Mouse (Mus musculus): Measurements from ENCODE around the gene Rps6kl1. TPM values are rescaled to one million over a fixed set of nuclear protein-coding genes. Genes with fewer than 3 reads are reported as not detected.

Gene Rps6kl1
- polyA plus RNA-seq (2015; fragmentation: Nextera tagmentation; extraction: Ambion mirVana): 0.94 and 1.6 TPM in 2 replicates

GRCm38 (mm10) chr12:85151002-85151774 lies at the start of gene Rps6kl1:
Gene Rps6kl1 (minus strand): TSS chr12:85151264.
- Histone ChIP-seq H3K27me3 (ENCODE audit: control insufficient read depth, insufficient read depth, low read depth, low read length) (peaks cover 5% of the 10 kb centered on the region; the same call in 1 of the 2 replicates), H3K4me1 (replicated peaks; ENCODE audit: control insufficient read depth, insufficient read depth, low read length) (peaks cover 23% of the 10 kb centered on the region), H3K4me2 (ENCODE audit: low read depth, low read length) (peak within 1 kb of the TSS; percentile 50), H3K4me3 (ENCODE audit: low read length) (peak within 1 kb of the TSS; percentile 24), H3K9me3 (ENCODE audit: control insufficient read depth, low read length) (no peaks in the 10 kb centered on the region), H3K36me3 (ENCODE audit: control insufficient read depth, insufficient read depth, low read length) (no peaks in the 10 kb centered on the region), H3K27ac (ENCODE audit: low read length) (no peak within 1 kb of the TSS), H3K9ac (ENCODE audit: low read length) (peak within 1 kb of the TSS; percentile 2)
- peak; percentile 73 for ATAC-seq (ENCODE audit: low read depth)
- 15% methylated on average over 27 of the region's 28 CpGs for WGBS

GRCm38 (mm10) chr12:85199954-85200353 lies 48.9 kb upstream of the Rps6kl1 start:
- 79% methylated on average over 1 of the region's 1 CpGs for WGBS
- H3K27ac ChIP-seq (ENCODE audit: low read length): no peak overlapping the region
- no peak overlapping the region for H3K9ac ChIP-seq (ENCODE audit: low read length)
- no peaks in the 10 kb centered on the region for H3K27me3 ChIP-seq (ENCODE audit: control insufficient read depth, insufficient read depth, low read depth, low read length)
- ATAC-seq (ENCODE audit: low read depth): no peak
- no peaks in the 10 kb centered on the region for H3K36me3 ChIP-seq (ENCODE audit: control insufficient read depth, insufficient read depth, low read length)
- H3K4me3 ChIP-seq (ENCODE audit: low read length): no peak overlapping the region
- no peaks in the 10 kb centered on the region for H3K9me3 ChIP-seq (ENCODE audit: control insufficient read depth, low read length)
- peaks cover 28% of the 10 kb centered on the region for H3K4me1 ChIP-seq (replicated peaks; ENCODE audit: control insufficient read depth, insufficient read depth, low read length)
- no peak overlapping the region for H3K4me2 ChIP-seq (ENCODE audit: low read depth, low read length)

- no peak overlapping the region for H3K27ac ChIP-seq (ENCODE audit: low read length)
- no peak overlapping the region for H3K9ac ChIP-seq (ENCODE audit: low read length)
- H3K4me1 ChIP-seq (replicated peaks; ENCODE audit: control insufficient read depth, insufficient read depth, low read length): peaks cover 48% of the 10 kb centered on the region
- H3K9me3 ChIP-seq (ENCODE audit: control insufficient read depth, low read length): no peaks in the 10 kb centered on the region
- H3K4me3 ChIP-seq (ENCODE audit: low read length): no peak overlapping the region
- ATAC-seq (ENCODE audit: low read depth): no peak
- 26% methylated on average over 8 of the region's 8 CpGs for WGBS
- no peaks in the 10 kb centered on the region for H3K27me3 ChIP-seq (ENCODE audit: control insufficient read depth, insufficient read depth, low read depth, low read length)
- no peaks in the 10 kb centered on the region for H3K36me3 ChIP-seq (ENCODE audit: control insufficient read depth, insufficient read depth, low read length)
- no peak overlapping the region for H3K4me2 ChIP-seq (ENCODE audit: low read depth, low read length)
Observed at GRCm38 (mm10) chr12:85197936-85198335, 46.9 kb upstream of the Rps6kl1 start.

- Histone ChIP-seq H3K36me3 (ENCODE audit: control insufficient read depth, insufficient read depth, low read length) (no peaks in the 10 kb centered on the region), H3K9ac (ENCODE audit: low read length) (no peak overlapping the region), H3K4me1 (replicated peaks; ENCODE audit: control insufficient read depth, insufficient read depth, low read length) (peaks cover 54% of the 10 kb centered on the region), H3K4me3 (ENCODE audit: low read length) (no peak overlapping the region), H3K4me2 (ENCODE audit: low read depth, low read length) (no peak overlapping the region), H3K27ac (ENCODE audit: low read length) (no peak overlapping the region), H3K9me3 (ENCODE audit: control insufficient read depth, low read length) (no peaks in the 10 kb centered on the region), H3K27me3 (ENCODE audit: control insufficient read depth, insufficient read depth, low read depth, low read length) (no peaks in the 10 kb centered on the region)
- ATAC-seq (ENCODE audit: low read depth): no peak
- 57% methylated on average over 7 of the region's 7 CpGs for WGBS
Observed at GRCm38 (mm10) chr12:85197371-85197770, 46.3 kb upstream of the Rps6kl1 start.

- 79% methylated on average over 10 of the region's 10 CpGs for WGBS
Observed at GRCm38 (mm10) chr12:85196191-85196590, 45.1 kb upstream of the Rps6kl1 start.

GRCm38 (mm10) chr12:85195086-85195485 lies 44.0 kb upstream of the Rps6kl1 start:
- Histone ChIP-seq H3K4me2 (ENCODE audit: low read depth, low read length) (no peak overlapping the region), H3K9ac (ENCODE audit: low read length) (no peak overlapping the region), H3K27me3 (ENCODE audit: control insufficient read depth, insufficient read depth, low read depth, low read length) (no peaks in the 10 kb centered on the region), H3K36me3 (ENCODE audit: control insufficient read depth, insufficient read depth, low read length) (no peaks in the 10 kb centered on the region), H3K4me1 (replicated peaks; ENCODE audit: control insufficient read depth, insufficient read depth, low read length) (peaks cover 42% of the 10 kb centered on the region), H3K9me3 (ENCODE audit: control insufficient read depth, low read length) (no peaks in the 10 kb centered on the region), H3K4me3 (ENCODE audit: low read length) (no peak overlapping the region), H3K27ac (ENCODE audit: low read length) (peak overlapping the region; percentile 56; the same call in 1 of the 2 replicates)
- ATAC-seq (ENCODE audit: low read depth): peak; percentile 6
- 50% methylated on average over 5 of the region's 5 CpGs for WGBS

More at GRCm38 (mm10) chr12:85196191-85196590, 45.1 kb upstream of the Rps6kl1 start:
- Histone ChIP-seq H3K27me3 (ENCODE audit: control insufficient read depth, insufficient read depth, low read depth, low read length) (no peaks in the 10 kb centered on the region), H3K4me1 (replicated peaks; ENCODE audit: control insufficient read depth, insufficient read depth, low read length) (peaks cover 46% of the 10 kb centered on the region), H3K4me3 (ENCODE audit: low read length) (no peak overlapping the region), H3K9me3 (ENCODE audit: control insufficient read depth, low read length) (no peaks in the 10 kb centered on the region), H3K4me2 (ENCODE audit: low read depth, low read length) (no peak overlapping the region), H3K27ac (ENCODE audit: low read length) (no peak overlapping the region), H3K9ac (ENCODE audit: low read length) (no peak overlapping the region), H3K36me3 (ENCODE audit: control insufficient read depth, insufficient read depth, low read length) (no peaks in the 10 kb centered on the region)
- no peak for ATAC-seq (ENCODE audit: low read depth)

GRCm38 (mm10) chr12:85194623-85195018 lies 43.6 kb upstream of the Rps6kl1 start:
- Histone ChIP-seq H3K4me1 (replicated peaks; ENCODE audit: control insufficient read depth, insufficient read depth, low read length) (peaks cover 42% of the 10 kb centered on the region), H3K9me3 (ENCODE audit: control insufficient read depth, low read length) (no peaks in the 10 kb centered on the region), H3K36me3 (ENCODE audit: control insufficient read depth, insufficient read depth, low read length) (no peaks in the 10 kb centered on the region), H3K4me2 (ENCODE audit: low read depth, low read length) (no peak overlapping the region), H3K4me3 (ENCODE audit: low read length) (no peak overlapping the region), H3K9ac (ENCODE audit: low read length) (no peak overlapping the region), H3K27me3 (ENCODE audit: control insufficient read depth, insufficient read depth, low read depth, low read length) (no peaks in the 10 kb centered on the region), H3K27ac (ENCODE audit: low read length) (peak overlapping the region; percentile 65)
- peak; percentile 83 for ATAC-seq (ENCODE audit: low read depth)
- WGBS: 15% methylated on average over 4 of the region's 4 CpGs

GRCm38 (mm10) chr12:85193923-85194622 lies 43.0 kb upstream of the Rps6kl1 start:
- WGBS: 76% methylated on average over 11 of the region's 11 CpGs
- Histone ChIP-seq H3K27me3 (ENCODE audit: control insufficient read depth, insufficient read depth, low read depth, low read length) (no peaks in the 10 kb centered on the region), H3K4me3 (ENCODE audit: low read length) (no peak overlapping the region), H3K9ac (ENCODE audit: low read length) (no peak overlapping the region), H3K4me2 (ENCODE audit: low read depth, low read length) (no peak overlapping the region), H3K27ac (ENCODE audit: low read length) (peak overlapping the region; percentile 65), H3K36me3 (ENCODE audit: control insufficient read depth, insufficient read depth, low read length) (no peaks in the 10 kb centered on the region), H3K4me1 (replicated peaks; ENCODE audit: control insufficient read depth, insufficient read depth, low read length) (peaks cover 42% of the 10 kb centered on the region), H3K9me3 (ENCODE audit: control insufficient read depth, low read length) (no peaks in the 10 kb centered on the region)
- no peak for ATAC-seq (ENCODE audit: low read depth)

GRCm38 (mm10) chr12:85193146-85193545 lies 42.1 kb upstream of the Rps6kl1 start:
- Histone ChIP-seq H3K9ac (ENCODE audit: low read length) (no peak overlapping the region), H3K9me3 (ENCODE audit: control insufficient read depth, low read length) (no peaks in the 10 kb centered on the region), H3K27ac (ENCODE audit: low read length) (no peak overlapping the region), H3K27me3 (ENCODE audit: control insufficient read depth, insufficient read depth, low read depth, low read length) (no peaks in the 10 kb centered on the region), H3K4me1 (replicated peaks; ENCODE audit: control insufficient read depth, insufficient read depth, low read length) (peaks cover 42% of the 10 kb centered on the region), H3K4me2 (ENCODE audit: low read depth, low read length) (no peak overlapping the region), H3K36me3 (ENCODE audit: control insufficient read depth, insufficient read depth, low read length) (no peaks in the 10 kb centered on the region), H3K4me3 (ENCODE audit: low read length) (no peak overlapping the region)
- ATAC-seq (ENCODE audit: low read depth): no peak
- WGBS: 74% methylated on average over 10 of the region's 10 CpGs
